Mouse (Mus musculus) hindbrain, embryonic 11.5 days (tissue): ENCODE results near the gene Uspl1. TPM values are rescaled to one million over a fixed set of nuclear protein-coding genes. Genes with fewer than 3 reads are reported as not detected.

Experiments used
- ATAC-seq: fragments of 200-750 bp; cut with Nextera tagmentation; 2 replicates; pipeline ENCODE4 v1.8.0; 2017; ENCODE audit warnings: mild to moderate bottlenecking, moderate TSS enrichment, moderate library complexity; ENCODE audit not compliant: low FRiP score
- DNase-seq: peaks from one replicate; pipeline ENCODE4 v3.0.0-alpha.2; 2015; ENCODE audit warnings: low spot score
- H3K27ac ChIP-seq: fragments of 300-500 bp; sonication (generic); 2 replicates; pipeline ENCODE4 v1.5.1; 2014; ENCODE audit warnings: mild to moderate bottlenecking, low read depth, low read length
- H3K27me3 ChIP-seq: fragments of 300-500 bp; sonication (generic); 2 replicates; pipeline ENCODE4 v1.6.1; 2014; ENCODE audit warnings: mild to moderate bottlenecking, low read length, moderate library complexity, mixed read lengths; ENCODE audit not compliant: control insufficient read depth, insufficient read depth
- H3K36me3 ChIP-seq: fragments of 300-500 bp; sonication (generic); 2 replicates; pipeline ENCODE4 v1.6.1; 2014; ENCODE audit warnings: mild to moderate bottlenecking, low read length, moderate library complexity, mixed read lengths; ENCODE audit not compliant: control insufficient read depth, insufficient read depth
- H3K4me1 ChIP-seq: fragments of 300-500 bp; sonication (generic); replicated peaks from 2 replicates; pipeline ENCODE4 v1.6.1; 2014; ENCODE audit warnings: low read length, mixed read lengths; ENCODE audit not compliant: control insufficient read depth, insufficient read depth
- H3K4me2 ChIP-seq: fragments of 300-500 bp; sonication (generic); replicated peaks from 2 replicates; pipeline ENCODE4 v1.6.1; 2014; ENCODE audit warnings: mild to moderate bottlenecking, low read depth, low read length
- H3K4me3 ChIP-seq: fragments of 300-500 bp; sonication (generic); 2 replicates; pipeline ENCODE4 v1.5.1; 2014; ENCODE audit warnings: low read depth, low read length
- H3K9ac ChIP-seq: fragments of 300-500 bp; sonication (generic); 2 replicates; pipeline ENCODE4 v1.6.1; 2014; ENCODE audit warnings: low read depth, low read length
- H3K9me3 ChIP-seq: fragments of 300-500 bp; sonication (generic); 2 replicates; pipeline ENCODE4 v1.6.1; 2016; ENCODE audit warnings: low read length; ENCODE audit not compliant: control insufficient read depth
- WGBS: fragments of 180-500 bp; shearing (Covaris S2); extraction: QIAGEN DNeasy Blood & Tissue Kit; methylation state at CpG from one replicate; pipeline ENCODE4 v1.1.7; 2014; 5-methylcytosine and 5-hydroxymethylcytosine counted together
- polyA plus RNA-seq: library from polyadenylated mRNA; unstranded; fragments of >200 nt; fragmentation: Nextera tagmentation; extraction: Ambion mirVana; gene quantifications from 2 replicates; pipeline ENCODE4 v1.2.1, GENCODE M21; 2014

Uspl1 gene
- polyA plus RNA-seq, 1 experiment from 2014 or later, result 73.7 TPM

DNA sequence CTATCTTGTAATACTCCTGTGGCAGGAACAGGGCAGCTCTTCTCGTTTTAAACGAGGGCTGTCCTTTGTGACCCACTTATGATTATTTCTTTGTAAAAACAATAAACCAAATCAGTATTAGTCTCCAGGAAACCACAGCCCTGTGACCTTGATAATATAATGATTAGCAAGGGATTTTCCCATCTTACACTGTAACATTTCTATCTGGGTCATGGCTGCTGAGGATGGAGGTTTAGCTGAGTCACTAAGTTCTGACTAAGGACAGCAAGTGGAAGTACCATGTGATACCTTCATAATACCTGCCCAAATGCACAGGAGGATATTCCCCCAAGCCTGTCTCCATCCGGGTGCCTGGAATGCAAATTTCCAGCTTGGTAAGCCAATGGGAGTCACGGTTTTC, 23.7 kb upstream of the Uspl1 start:
- ATAC-seq, result no peak
- H3K27me3 ChIP-seq, result no peaks in the 10 kb centered on the region

DNA sequence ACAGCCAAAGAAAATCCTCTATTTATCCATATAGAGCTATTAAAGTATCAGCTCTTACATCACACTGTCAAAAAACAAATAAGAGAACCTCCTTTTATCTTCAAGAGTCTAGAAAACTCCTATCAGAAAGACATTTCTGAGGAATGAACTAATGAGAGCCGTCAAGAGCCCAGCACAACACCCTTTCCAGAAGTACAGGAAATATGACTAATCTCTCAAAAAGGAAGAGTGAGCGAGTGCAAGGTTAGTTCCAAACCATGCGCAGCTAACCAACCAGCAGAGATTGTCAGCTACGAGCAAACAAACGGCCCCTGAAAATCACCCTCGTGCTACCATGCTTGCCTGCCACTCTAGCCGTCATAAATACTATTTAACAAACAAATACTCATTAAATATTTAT, 21.3 kb upstream of the Uspl1 start:
- Histone ChIP-seq H3K4me1 (no peaks in the 10 kb centered on the region), H3K27me3 (no peaks in the 10 kb centered on the region), H3K36me3 (no peaks in the 10 kb centered on the region), H3K4me2 (no peak overlapping the region), H3K27ac (no peak overlapping the region), H3K9me3 (no peaks in the 10 kb centered on the region), H3K9ac (no peak overlapping the region), H3K4me3 (no peak overlapping the region)
- no peak for DNase-seq
- no peak for ATAC-seq
- WGBS, result 90% methylated on average over 7 of the region's 7 CpGs

More for the DNA sequence above, 23.7 kb upstream of the Uspl1 start:
- Histone ChIP-seq H3K9ac (no peak overlapping the region), H3K4me3 (no peak overlapping the region), H3K36me3 (no peaks in the 10 kb centered on the region), H3K4me1 (no peaks in the 10 kb centered on the region), H3K9me3 (no peaks in the 10 kb centered on the region), H3K4me2 (no peak overlapping the region), H3K27ac (no peak overlapping the region)
- no peak for DNase-seq
- WGBS, result 86% methylated on average over 4 of the region's 4 CpGs

DNA sequence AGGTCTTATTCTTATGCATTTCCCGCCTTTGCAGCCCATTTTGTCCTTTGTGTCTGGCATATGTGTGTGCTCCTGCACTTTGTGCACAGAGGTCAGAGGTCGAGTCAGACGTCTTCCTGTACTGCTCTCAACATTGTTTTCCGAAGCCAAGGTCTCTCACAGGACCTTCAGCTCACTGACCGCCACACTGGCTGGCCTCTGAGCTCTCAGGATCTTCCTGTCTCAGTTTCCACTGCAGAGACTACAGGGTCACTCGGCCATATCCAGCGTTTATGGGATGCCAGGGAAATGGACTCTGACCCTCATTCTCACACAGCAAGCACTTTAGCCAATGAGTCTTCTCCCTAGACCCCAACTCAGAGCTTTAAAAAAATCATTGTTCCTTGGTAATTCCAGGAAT, 19.3 kb upstream of the Uspl1 start:
- Histone ChIP-seq H3K4me1 (no peaks in the 10 kb centered on the region), H3K9ac (no peak overlapping the region), H3K27me3 (no peaks in the 10 kb centered on the region), H3K27ac (no peak overlapping the region), H3K4me2 (no peak overlapping the region), H3K9me3 (no peaks in the 10 kb centered on the region), H3K4me3 (no peak overlapping the region), H3K36me3 (no peaks in the 10 kb centered on the region)
- WGBS, result 44% methylated on average over 7 of the region's 7 CpGs
- DNase-seq, result no peak
- no peak for ATAC-seq

DNA sequence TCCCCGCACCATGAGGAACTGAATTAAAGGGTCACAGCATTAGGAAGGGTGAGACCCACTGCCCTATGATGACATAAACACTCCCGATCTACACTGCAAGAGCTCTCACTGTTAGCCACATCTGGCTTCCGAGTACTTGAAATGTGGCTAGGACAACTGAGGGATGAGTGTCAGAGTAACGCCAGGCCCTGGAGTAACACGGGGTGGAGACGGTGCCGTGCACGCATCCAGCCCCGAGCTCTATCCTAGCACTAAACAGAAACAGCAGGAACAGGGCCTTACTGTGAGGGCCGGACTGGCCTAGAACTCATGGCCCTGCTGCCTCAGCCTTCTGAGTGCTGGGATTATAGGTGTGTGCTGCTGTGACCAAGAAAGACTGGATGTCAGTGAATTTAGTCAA, 18.1 kb upstream of the Uspl1 start:
- H3K27me3 ChIP-seq, result no peaks in the 10 kb centered on the region
- H3K27ac ChIP-seq, result no peak overlapping the region
- no peaks in the 10 kb centered on the region for H3K9me3 ChIP-seq
- H3K4me3 ChIP-seq, result no peak overlapping the region
- DNase-seq (no peak), ATAC-seq (no peak)
- no peak overlapping the region for H3K9ac ChIP-seq
- no peaks in the 10 kb centered on the region for H3K36me3 ChIP-seq
- H3K4me1 ChIP-seq, result no peaks in the 10 kb centered on the region
- WGBS, result 89% methylated on average over 10 of the region's 10 CpGs
- H3K4me2 ChIP-seq, result no peak overlapping the region

DNA sequence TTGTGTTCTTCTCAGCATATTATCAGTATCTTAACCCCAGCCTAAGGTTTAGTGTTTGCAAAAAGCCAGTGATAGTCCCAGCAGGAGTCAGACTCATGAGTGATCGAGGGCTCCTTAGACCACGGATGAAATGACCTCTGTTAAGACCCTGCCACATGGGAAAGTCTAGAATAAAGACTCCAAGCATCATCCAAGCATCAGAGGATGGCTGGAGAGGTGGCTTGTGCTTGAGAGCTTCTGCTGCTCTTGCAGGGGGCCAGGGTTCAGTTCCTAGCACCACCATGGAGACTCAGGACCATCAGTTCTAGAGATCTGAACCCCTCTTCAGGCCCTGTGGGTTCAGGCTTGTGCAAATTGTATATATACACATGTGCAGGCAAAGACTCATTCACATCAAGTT, 16.1 kb upstream of the Uspl1 start:
- Histone ChIP-seq H3K27ac (no peak overlapping the region), H3K9me3 (no peaks in the 10 kb centered on the region), H3K36me3 (no peaks in the 10 kb centered on the region), H3K4me3 (no peak overlapping the region), H3K9ac (no peak overlapping the region), H3K4me2 (no peak overlapping the region), H3K4me1 (no peaks in the 10 kb centered on the region), H3K27me3 (no peaks in the 10 kb centered on the region)
- no peak for ATAC-seq
- 75% methylated on average over 2 of the region's 2 CpGs for WGBS
- no peak for DNase-seq

DNA sequence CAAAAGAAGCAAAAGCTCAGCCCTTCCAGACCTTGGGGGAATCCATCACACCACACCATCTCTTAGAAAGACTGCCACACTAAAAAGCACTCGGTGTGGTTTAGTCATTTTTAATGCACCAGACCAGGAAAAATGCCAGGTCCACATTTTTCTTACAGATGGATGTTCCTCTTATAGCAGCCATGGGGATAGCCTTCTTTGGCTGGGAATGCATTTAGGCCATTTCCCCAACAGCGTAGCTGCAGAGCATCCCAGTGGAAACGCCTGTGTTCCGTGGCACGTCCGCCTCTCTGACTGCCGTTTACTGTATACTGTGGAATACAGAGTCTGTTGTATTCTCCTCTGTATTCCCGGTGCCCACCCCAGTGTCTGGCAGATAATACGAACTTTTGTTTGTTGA, 15.3 kb upstream of the Uspl1 start:
- H3K27ac ChIP-seq, result no peak overlapping the region
- DNase-seq (no peak), ATAC-seq (no peak)
- no peak overlapping the region for H3K4me3 ChIP-seq
- 95% methylated on average over 9 of the region's 9 CpGs for WGBS
- H3K9ac ChIP-seq, result no peak overlapping the region
- no peaks in the 10 kb centered on the region for H3K4me1 ChIP-seq
- no peaks in the 10 kb centered on the region for H3K36me3 ChIP-seq
- no peaks in the 10 kb centered on the region for H3K9me3 ChIP-seq
- H3K4me2 ChIP-seq, result no peak overlapping the region
- no peaks in the 10 kb centered on the region for H3K27me3 ChIP-seq

DNA sequence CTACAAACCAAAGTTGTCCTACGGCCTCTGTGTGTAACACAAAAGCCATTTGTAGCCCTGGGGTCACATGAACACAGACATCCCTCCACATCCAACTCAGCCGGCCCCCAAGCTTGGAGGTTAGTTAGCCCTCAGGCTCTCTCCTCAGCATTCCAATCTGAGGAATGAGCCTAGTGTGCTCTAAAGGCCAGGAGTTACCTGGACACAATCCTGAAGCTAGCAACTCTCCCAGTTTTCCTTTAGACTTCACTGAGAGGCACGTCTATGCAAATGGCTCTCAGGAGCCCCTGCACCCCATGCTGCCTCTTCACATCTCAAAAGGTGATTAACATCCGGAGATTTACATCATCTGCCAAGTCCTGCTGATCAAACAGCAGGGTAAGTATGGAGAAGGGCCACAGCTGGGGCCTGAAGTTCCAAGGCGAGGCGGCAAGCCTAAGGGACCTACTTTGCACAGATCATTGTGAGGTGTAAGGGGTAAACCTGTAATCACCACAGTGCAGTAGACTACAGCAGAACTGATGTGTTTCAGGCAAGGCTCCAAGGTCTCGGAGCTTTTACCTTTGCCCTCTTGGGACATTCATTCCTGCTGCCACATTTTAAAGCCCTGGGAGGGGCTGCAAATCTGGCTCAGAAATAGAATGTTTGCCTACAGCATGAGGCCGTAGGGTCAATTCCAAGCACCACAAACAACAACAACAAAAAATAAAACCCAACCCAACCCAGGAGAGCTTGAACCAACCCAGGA, 13.1 kb upstream of the Uspl1 start:
- DNase-seq (no peak), ATAC-seq (no peak)
- Histone ChIP-seq H3K4me2 (no peak overlapping the region), H3K36me3 (no peaks in the 10 kb centered on the region), H3K4me3 (no peak overlapping the region), H3K9ac (no peak overlapping the region), H3K9me3 (no peaks in the 10 kb centered on the region), H3K27ac (no peak overlapping the region), H3K4me1 (no peaks in the 10 kb centered on the region), H3K27me3 (no peaks in the 10 kb centered on the region)
- whole genome bisulfite sequencing, result 49% methylated on average over 8 of the region's 8 CpGs

DNA sequence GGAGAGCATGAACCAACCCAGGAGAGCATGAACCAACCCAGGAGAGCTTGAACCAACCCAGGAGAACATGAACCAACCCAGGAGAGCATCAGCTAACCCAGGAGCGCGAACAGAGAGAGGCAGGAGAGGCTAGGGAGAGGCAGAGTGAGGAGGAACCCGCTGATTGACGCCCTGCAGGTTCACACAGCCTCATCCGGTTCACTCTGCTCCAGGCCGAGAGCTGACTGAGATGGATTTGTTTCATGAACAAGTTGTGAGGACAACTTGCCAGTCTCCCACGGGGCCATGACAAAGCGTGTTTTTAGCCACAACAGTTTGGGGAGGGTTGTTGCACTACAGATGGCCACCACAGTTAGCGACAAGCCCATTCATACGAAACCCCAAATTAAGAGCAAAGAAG, 11.9 kb upstream of the Uspl1 start:
- ATAC-seq (no peak), DNase-seq (no peak)
- H3K4me2 ChIP-seq, result no peak overlapping the region
- no peaks in the 10 kb centered on the region for H3K4me1 ChIP-seq
- no peaks in the 10 kb centered on the region for H3K27me3 ChIP-seq
- no peak overlapping the region for H3K27ac ChIP-seq
- H3K4me3 ChIP-seq, result no peak overlapping the region
- no peak overlapping the region for H3K9ac ChIP-seq
- 71% methylated on average over 10 of the region's 10 CpGs for WGBS
- H3K9me3 ChIP-seq, result no peaks in the 10 kb centered on the region
- no peaks in the 10 kb centered on the region for H3K36me3 ChIP-seq

DNA sequence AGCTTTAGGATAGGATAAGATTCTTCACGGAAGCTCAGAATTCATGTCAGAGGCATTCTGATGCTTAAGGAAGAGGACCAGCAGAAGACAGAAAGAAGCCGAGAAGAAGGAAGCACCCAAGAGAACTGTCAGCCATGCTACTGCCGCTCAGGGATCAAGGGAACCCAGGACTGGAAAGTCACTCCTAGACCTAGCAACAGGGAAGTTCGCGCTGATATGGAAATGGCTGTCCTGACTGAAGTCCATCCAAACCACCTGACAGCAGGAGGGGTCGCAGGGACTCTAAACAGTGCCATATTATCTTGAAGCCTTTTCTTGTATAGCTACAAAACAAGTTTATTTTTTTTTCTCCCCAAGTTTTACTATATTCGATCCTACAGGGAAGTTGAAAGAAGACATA, 9.6 kb upstream of the Uspl1 start:
- H3K4me2 ChIP-seq, result no peak overlapping the region
- WGBS, result 90% methylated on average over 7 of the region's 7 CpGs
- no peaks in the 10 kb centered on the region for H3K9me3 ChIP-seq
- H3K36me3 ChIP-seq, result no peaks in the 10 kb centered on the region
- no peak for ATAC-seq
- H3K4me3 ChIP-seq, result no peak overlapping the region
- DNase-seq, result no peak
- no peaks in the 10 kb centered on the region for H3K27me3 ChIP-seq
- no peak overlapping the region for H3K27ac ChIP-seq
- H3K9ac ChIP-seq, result no peak overlapping the region
- no peaks in the 10 kb centered on the region for H3K4me1 ChIP-seq
